Mouse (Mus musculus) erythroblast, embryonic 14.5 days (primary cell): ENCODE measurements around the gene Tcf20. TPM values are rescaled to one million over a fixed set of nuclear protein-coding genes. Genes with fewer than 3 reads are reported as not detected.

Experiments used
- H3K27me3 ChIP-seq: 2 replicates; pipeline ENCODE4 v1.6.1; 2012; ENCODE audit warnings: inconsistent platforms; ENCODE audit not compliant: control insufficient read depth
- H3K36me3 ChIP-seq: 2 replicates; pipeline ENCODE4 v1.6.1; 2012; ENCODE audit warnings: mild to moderate bottlenecking, inconsistent platforms; ENCODE audit not compliant: control insufficient read depth
- H3K4me1 ChIP-seq: 2 replicates; pipeline ENCODE4 v1.6.1; 2012; ENCODE audit warnings: inconsistent platforms; ENCODE audit not compliant: control insufficient read depth
- H3K4me3 ChIP-seq: replicated peaks from 2 replicates; pipeline ENCODE3; 2012; ENCODE audit warnings: moderate library complexity, mild to moderate bottlenecking, inconsistent platforms
- H3K9me3 ChIP-seq: 2 replicates; pipeline ENCODE4 v1.6.1; 2012; ENCODE audit warnings: low read length, inconsistent platforms, mixed read lengths; ENCODE audit not compliant: control insufficient read depth
- GATA1 ChIP-seq: IDR thresholded peaks from 2 replicates; pipeline ENCODE4 v1.6.1; 2012; ENCODE audit warnings: low read length, inconsistent platforms, mixed read lengths
- TAL1 ChIP-seq: IDR thresholded peaks from 3 replicates; pipeline ENCODE4 v1.6.1; 2012; ENCODE audit warnings: low read length, inconsistent platforms, mixed read lengths
- polyA plus RNA-seq: library from polyadenylated mRNA; stranded (reverse); fragments of >175 nt; gene quantifications from 2 replicates; pipeline ENCODE4 v1.2.3, GENCODE M21; 2012

Gene Tcf20
- polyA plus RNA-seq, 1 experiment, result 0.95 TPM

GRCm38 (mm10) chr15:82998811-82999221 lies 11.1 kb upstream of the Tcf20 start:
- Histone ChIP-seq H3K36me3 (no peaks in the 10 kb centered on the region), H3K4me1 (no peaks in the 10 kb centered on the region), H3K4me3 (no peak overlapping the region), H3K27me3 (no peaks in the 10 kb centered on the region), H3K9me3 (no peaks in the 10 kb centered on the region)
- TF ChIP-seq TAL1, result no peak
- no peak for TF ChIP-seq GATA1

- no peaks in the 10 kb centered on the region for H3K4me1 ChIP-seq
- H3K9me3 ChIP-seq, result no peaks in the 10 kb centered on the region
- no peaks in the 10 kb centered on the region for H3K36me3 ChIP-seq
- H3K4me3 ChIP-seq, result no peak overlapping the region
- no peaks in the 10 kb centered on the region for H3K27me3 ChIP-seq
- no peak for TF ChIP-seq TAL1
- no peak for TF ChIP-seq GATA1
Measured at GRCm38 (mm10) chr15:82996431-82996830, 8.8 kb upstream of the Tcf20 start.

- H3K4me1 ChIP-seq, result no peaks in the 10 kb centered on the region
- H3K36me3 ChIP-seq, result no peaks in the 10 kb centered on the region
- no peaks in the 10 kb centered on the region for H3K9me3 ChIP-seq
- H3K4me3 ChIP-seq, result no peak overlapping the region
- TF ChIP-seq GATA1, result no peak
- no peak for TF ChIP-seq TAL1
- H3K27me3 ChIP-seq, result peaks cover 2% of the 10 kb centered on the region
Measured at GRCm38 (mm10) chr15:82995239-82995638, 7.6 kb upstream of the Tcf20 start.

- no peak for TF ChIP-seq TAL1
- no peak for TF ChIP-seq GATA1
- Histone ChIP-seq H3K4me1 (peaks cover 1% of the 10 kb centered on the region; the same call in 1 of the 2 replicates), H3K4me3 (no peak overlapping the region), H3K27me3 (peaks cover 22% of the 10 kb centered on the region), H3K36me3 (no peaks in the 10 kb centered on the region), H3K9me3 (no peaks in the 10 kb centered on the region)
Measured at GRCm38 (mm10) chr15:82992911-82993310, 5.2 kb upstream of the Tcf20 start.

- TF ChIP-seq TAL1 (no peak), GATA1 (no peak)
- Histone ChIP-seq H3K36me3 (no peaks in the 10 kb centered on the region), H3K9me3 (no peaks in the 10 kb centered on the region; the same call in 1 of the 2 replicates), H3K4me1 (peaks cover 8% of the 10 kb centered on the region), H3K4me3 (no peak overlapping the region), H3K27me3 (peaks cover 29% of the 10 kb centered on the region)
Measured at GRCm38 (mm10) chr15:82992079-82992783, 4.6 kb upstream of the Tcf20 start.

- peaks cover 51% of the 10 kb centered on the region for H3K27me3 ChIP-seq
- H3K4me1 ChIP-seq, result peaks cover 10% of the 10 kb centered on the region
- no peaks in the 10 kb centered on the region for H3K36me3 ChIP-seq
- TF ChIP-seq TAL1 (no peak), GATA1 (no peak)
- no peak overlapping the region for H3K4me3 ChIP-seq
- H3K9me3 ChIP-seq, result no peaks in the 10 kb centered on the region; the same call in 1 of the 2 replicates
Measured at GRCm38 (mm10) chr15:82989190-82989704, 1.6 kb upstream of the Tcf20 start.

- TF ChIP-seq TAL1 (no peak), GATA1 (no peak)
- peaks cover 64% of the 10 kb centered on the region for H3K27me3 ChIP-seq
- H3K36me3 ChIP-seq, result no peaks in the 10 kb centered on the region
- H3K4me1 ChIP-seq, result peaks cover 10% of the 10 kb centered on the region
- H3K4me3 ChIP-seq, result peak overlapping the region; percentile 37
- H3K9me3 ChIP-seq, result no peaks in the 10 kb centered on the region; the same call in 1 of the 2 replicates
Measured at GRCm38 (mm10) chr15:82987014-82987731, 499 bp downstream of the Tcf20 start.

GRCm38 (mm10) chr15:82984574-82984973 lies 3.1 kb downstream of the Tcf20 start:
- peaks cover 68% of the 10 kb centered on the region for H3K27me3 ChIP-seq

GRCm38 (mm10) chr15:82984097-82984496 lies 3.6 kb downstream of the Tcf20 start:
- Histone ChIP-seq H3K27me3 (peaks cover 63% of the 10 kb centered on the region), H3K36me3 (no peaks in the 10 kb centered on the region), H3K4me3 (no peak overlapping the region), H3K4me1 (peaks cover 10% of the 10 kb centered on the region), H3K9me3 (no peaks in the 10 kb centered on the region; the same call in 1 of the 2 replicates)
- TF ChIP-seq GATA1 (no peak), TAL1 (no peak)

More at GRCm38 (mm10) chr15:82984574-82984973, 3.1 kb downstream of the Tcf20 start:
- Histone ChIP-seq H3K4me3 (no peak overlapping the region), H3K36me3 (no peaks in the 10 kb centered on the region), H3K4me1 (peaks cover 10% of the 10 kb centered on the region), H3K9me3 (no peaks in the 10 kb centered on the region; the same call in 1 of the 2 replicates)
- TF ChIP-seq GATA1 (no peak), TAL1 (no peak)
